Mouse (Mus musculus) heart, adult 2 months (tissue): ENCODE data around the gene Zbtb12. TPM values are rescaled to one million over a fixed set of nuclear protein-coding genes. Genes with fewer than 3 reads are reported as not detected.

Experiments used
- DNase-seq, 2 experiments: peaks; one replicate each; pipeline ENCODE4 v3.0.0; 2021
- H3K27ac ChIP-seq: fragments of 200-600 bp; 2 replicates; pipeline ENCODE4 v1.8.1; 2022
- H3K27me3 ChIP-seq: fragments of 200-500 bp; 2 replicates; pipeline ENCODE4 v1.6.1; 2012; ENCODE audit warnings: mild to moderate bottlenecking, low read length, inconsistent platforms, mixed read lengths; ENCODE audit not compliant: control insufficient read depth, insufficient read depth
- H3K36me3 ChIP-seq: fragments of 200-500 bp; 2 replicates; pipeline ENCODE4 v1.6.1; 2012; ENCODE audit warnings: low read length, inconsistent platforms; ENCODE audit not compliant: control insufficient read depth, insufficient read depth
- H3K4me1 ChIP-seq: fragments of 200-500 bp; 2 replicates; pipeline ENCODE4 v1.6.1; 2011; ENCODE audit warnings: low read length; ENCODE audit not compliant: control insufficient read depth, insufficient read depth
- H3K4me3 ChIP-seq: fragments of 200-600 bp; 2 replicates; pipeline ENCODE4 v1.8.1; 2022
- H3K79me2 ChIP-seq: fragments of 200-500 bp; replicated peaks from 2 replicates; pipeline ENCODE4 v1.6.1; 2012; ENCODE audit warnings: mild to moderate bottlenecking, inconsistent platforms, low read length, moderate library complexity, mixed read lengths; ENCODE audit not compliant: control insufficient read depth, insufficient read depth
- H3K9ac ChIP-seq: fragments of 200-500 bp; 2 replicates; pipeline ENCODE4 v1.6.1; 2012; ENCODE audit warnings: low read depth, mild to moderate bottlenecking, control low read depth, inconsistent platforms, low read length, mixed read lengths
- CTCF ChIP-seq: fragments of 200-600 bp; IDR thresholded peaks from 2 replicates; pipeline ENCODE4 v1.8.1; 2022; ENCODE audit warnings: antibody characterized with exemption, mild to moderate bottlenecking, moderate library complexity
- EP300 ChIP-seq: fragments of 200-500 bp; IDR thresholded peaks from 2 replicates; pipeline ENCODE4 v1.6.1; 2011; ENCODE audit warnings: low read depth, low read length, control low read depth; ENCODE audit not compliant: insufficient read depth
- POLR2A ChIP-seq: fragments of 200-500 bp; IDR thresholded peaks from 2 replicates; pipeline ENCODE4 v1.6.1; 2011; ENCODE audit warnings: mild to moderate bottlenecking, low read depth, low read length, control low read depth; ENCODE audit not compliant: insufficient read depth
- WGBS: fragments of 180-500 bp; shearing (Covaris S2); methylation state at CpG from one replicate; pipeline ENCODE4 v1.1.7; 2018; 5-methylcytosine and 5-hydroxymethylcytosine counted together
- intact Hi-C: fragments of 180-260 bp; cut with DNase I; formaldehyde crosslinking; loops from one replicate; pipeline ENCODE4 v1.15.1; 2025
- polyA plus RNA-seq: library from polyadenylated mRNA; depleted of rRNA; stranded (reverse); fragments of >200 nt; gene quantifications from 2 replicates; pipeline ENCODE4 v1.2.3, GENCODE M21; 2012
- total RNA-seq, 2 experiments: library from RNA; stranded (reverse); gene quantifications; 2 replicates each; pipeline ENCODE4 v1.2.3; 2021

Zbtb12 gene
- total and polyA plus RNA-seq, 3 experiments = 7.9 to 10.0 (median 9.0) TPM

GRCm38 (mm10) chr17:34891377-34891776 is 12.1 kb downstream of the Zbtb12 start:
- Histone ChIP-seq H3K9ac (no peak overlapping the region), H3K27me3 (no peaks in the 10 kb centered on the region), H3K79me2 (no peaks in the 10 kb centered on the region), H3K4me3 (no peak overlapping the region), H3K36me3 (no peaks in the 10 kb centered on the region), H3K4me1 (peaks cover 1% of the 10 kb centered on the region; the same call in 1 of the 2 replicates), H3K27ac (no peak overlapping the region)
- no peak for DNase-seq
- intact Hi-C loops = loop anchor here (5.0 kb wide), 1 partner anchor 34 kb away; no protein-coding TSS in a partner anchor
- TF ChIP-seq CTCF = peak; percentile 30
- no peak for TF ChIP-seq EP300
- TF ChIP-seq POLR2A = no peak
- 93% methylated on average over 2 of the region's 2 CpGs for WGBS

DNA sequence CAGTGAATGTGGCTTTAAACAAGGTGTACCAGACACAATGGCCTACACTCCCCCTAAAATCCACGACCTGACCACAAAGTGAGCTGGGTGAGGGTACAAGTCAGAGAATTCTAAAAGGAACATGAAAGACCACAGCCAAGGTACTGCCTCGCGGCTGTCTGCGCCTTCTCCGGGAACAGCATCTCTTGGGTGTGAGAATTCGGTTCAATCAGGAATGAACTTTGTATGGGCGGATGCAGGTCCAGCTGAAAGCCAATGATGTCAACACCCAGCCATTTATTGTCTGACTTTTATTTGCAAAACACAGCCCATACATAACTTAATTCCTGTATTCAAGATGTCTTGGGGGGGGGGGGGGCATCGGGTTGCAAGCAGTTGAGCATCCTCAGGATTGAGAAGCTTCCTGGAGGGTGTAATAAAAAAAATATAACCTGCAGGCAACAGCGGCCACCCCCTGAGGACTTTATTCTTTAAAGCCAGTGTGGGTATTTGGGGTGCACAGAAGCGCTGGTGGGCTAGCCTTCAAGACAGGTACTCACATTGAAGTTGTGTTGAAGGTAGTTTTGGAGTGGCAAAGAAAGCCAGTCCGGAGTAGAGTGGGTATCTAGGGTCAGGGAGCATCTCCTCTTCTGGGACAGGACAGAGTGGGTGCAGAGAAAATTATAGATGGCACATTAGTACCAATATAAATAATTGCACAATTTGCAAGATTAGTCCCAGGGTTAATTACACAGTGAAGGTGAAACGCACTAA is 14.0 kb downstream of the Zbtb12 start:
- Histone ChIP-seq H3K4me3 (peak overlapping the region; percentile 64; the same call in 1 of the 2 replicates), H3K27ac (peak overlapping the region; percentile 82), H3K79me2 (no peaks in the 10 kb centered on the region), H3K4me1 (peaks cover 5% of the 10 kb centered on the region), H3K27me3 (no peaks in the 10 kb centered on the region), H3K36me3 (no peaks in the 10 kb centered on the region), H3K9ac (no peak overlapping the region)
- DNase-seq = no peak
- TF ChIP-seq CTCF (no peak), POLR2A (no peak), EP300 (no peak)
- intact Hi-C loops = loop anchor here (2.0 to 5.0 kb wide), 2 partner anchors 36 to 38 kb away; partner anchors contain the start of gene Neu1
- WGBS = 77% methylated on average over 12 of the region's 12 CpGs

- Histone ChIP-seq H3K9ac (peak overlapping the region; percentile 89), H3K4me3 (peak overlapping the region; percentile 64), H3K27ac (peak overlapping the region; percentile 82), H3K4me1 (peaks cover 5% of the 10 kb centered on the region), H3K79me2 (no peaks in the 10 kb centered on the region), H3K27me3 (no peaks in the 10 kb centered on the region), H3K36me3 (no peaks in the 10 kb centered on the region)
- WGBS = 2% methylated on average over 43 of the region's 51 CpGs
- intact Hi-C loops = loop anchor here (5.0 kb wide), 1 partner anchor 37 kb away; no protein-coding TSS in a partner anchor
- TF ChIP-seq CTCF (peak; percentile 27), EP300 (0 out of 2 replicates have a peak, but pooled peaks have one; percentile 32), POLR2A (peak; percentile 86)
- DNase-seq = peak; percentile 95 to 96
These were observed 14.9 kb downstream of the Zbtb12 start for GRCm38 (mm10) chr17:34894074-34894597.

GRCm38 (mm10) chr17:34894801-34895530 is 15.7 kb downstream of the Zbtb12 start:
- intact Hi-C loops = loop anchor here (5.0 kb wide), 1 partner anchor 38 kb away; no protein-coding TSS in a partner anchor
- peaks cover 5% of the 10 kb centered on the region for H3K4me1 ChIP-seq

DNA sequence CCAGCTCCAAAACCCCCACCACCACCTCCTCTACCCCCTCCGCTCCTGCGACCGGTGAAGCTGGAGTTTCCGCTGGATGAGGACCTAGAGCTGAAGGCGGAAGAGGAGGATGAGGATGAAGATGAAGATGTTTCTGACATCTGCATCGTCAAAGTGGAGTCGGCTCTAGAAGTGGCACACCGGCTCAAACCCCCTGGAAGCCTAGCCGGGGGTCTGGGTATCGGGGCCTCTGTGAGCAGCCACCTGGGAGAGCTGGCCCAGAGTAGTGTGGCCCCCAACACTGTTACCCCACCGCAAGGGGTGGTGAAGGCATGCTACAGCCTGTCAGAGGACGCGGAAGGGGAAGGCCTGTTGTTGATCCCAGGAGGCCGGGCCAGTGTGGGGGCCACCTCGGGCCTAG is 16.4 kb downstream of the Zbtb12 start:
- Histone ChIP-seq H3K9ac (no peak overlapping the region), H3K79me2 (no peaks in the 10 kb centered on the region), H3K4me3 (no peak overlapping the region), H3K27me3 (no peaks in the 10 kb centered on the region), H3K27ac (no peak overlapping the region), H3K36me3 (no peaks in the 10 kb centered on the region), H3K4me1 (peaks cover 5% of the 10 kb centered on the region)
- WGBS = 95% methylated on average over 15 of the region's 15 CpGs
- TF ChIP-seq EP300 (no peak), CTCF (no peak), POLR2A (no peak)
- intact Hi-C loops = no loop called here
- no peak for DNase-seq

More at GRCm38 (mm10) chr17:34894801-34895530, 15.7 kb downstream of the Zbtb12 start:
- Histone ChIP-seq H3K9ac (peak overlapping the region; percentile 89), H3K79me2 (no peaks in the 10 kb centered on the region), H3K27me3 (no peaks in the 10 kb centered on the region), H3K27ac (peak overlapping the region; percentile 82), H3K4me3 (peak overlapping the region; percentile 64), H3K36me3 (no peaks in the 10 kb centered on the region)
- TF ChIP-seq CTCF (no peak), POLR2A (no peak), EP300 (no peak)
- DNase-seq = peak; percentile 66 to 76
- 12% methylated on average over 48 of the region's 51 CpGs for WGBS

DNA sequence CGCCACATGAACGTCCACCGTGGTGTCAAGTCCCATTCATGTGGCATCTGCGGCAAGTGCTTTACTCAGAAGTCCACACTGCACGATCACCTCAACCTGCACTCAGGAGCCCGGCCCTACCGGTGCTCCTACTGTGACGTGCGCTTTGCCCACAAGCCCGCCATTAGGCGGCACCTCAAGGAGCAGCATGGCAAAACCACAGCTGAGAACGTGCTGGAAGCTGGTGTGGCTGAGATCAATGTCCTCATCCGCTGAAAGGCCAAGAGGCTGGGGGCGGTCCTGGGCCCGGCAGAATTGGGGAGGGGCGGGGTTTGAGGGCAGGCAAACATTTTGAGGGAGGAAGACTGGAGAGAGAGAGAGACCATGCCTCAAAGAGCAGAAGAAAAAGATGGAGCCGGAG is 17.1 kb downstream of the Zbtb12 start:
- Histone ChIP-seq H3K27me3 (no peaks in the 10 kb centered on the region), H3K9ac (no peak overlapping the region), H3K79me2 (no peaks in the 10 kb centered on the region), H3K27ac (no peak overlapping the region), H3K36me3 (no peaks in the 10 kb centered on the region), H3K4me3 (no peak overlapping the region), H3K4me1 (peaks cover 5% of the 10 kb centered on the region)
- no peak for TF ChIP-seq CTCF
- TF ChIP-seq EP300 = no peak
- no peak for TF ChIP-seq POLR2A
- DNase-seq = peak in 1 of 2 experiments; percentile 21
- intact Hi-C loops = no loop called here
- WGBS = 84% methylated on average over 17 of the region's 17 CpGs
